Mouse (Mus musculus): ENCODE data around the gene Ate1. TPM values are rescaled to one million over a fixed set of nuclear protein-coding genes. Genes with fewer than 3 reads are reported as not detected.
A peak's percentile ranks its signal among the peaks of the same experiment; 100 is the strongest.

The Ate1 gene
- total and polyA plus RNA-seq, 2 experiments from 2014 or later, result 32.4 to 66.3 TPM

DNA sequence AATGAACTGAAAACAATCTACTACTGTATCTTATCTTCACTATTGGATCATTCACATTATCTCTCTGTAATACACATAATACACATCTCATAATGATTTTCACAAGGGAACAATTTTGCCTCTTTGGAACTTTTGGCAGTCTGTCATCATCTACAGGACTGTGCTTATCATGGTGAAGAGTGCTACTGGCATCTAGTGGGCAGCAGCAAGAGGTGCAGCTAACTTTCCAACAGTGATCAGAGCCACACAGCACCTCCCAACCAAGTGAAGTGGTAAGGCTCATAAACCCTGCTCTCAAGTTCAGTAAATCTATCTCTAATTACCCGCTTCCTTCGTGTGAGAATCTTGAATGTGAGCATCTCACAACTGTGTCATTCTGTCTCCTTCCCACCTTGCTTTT is 44.2 kb downstream of the Ate1 start:
- no peak for ATAC-seq (ENCODE audit: insufficient read depth, low read depth)

DNA sequence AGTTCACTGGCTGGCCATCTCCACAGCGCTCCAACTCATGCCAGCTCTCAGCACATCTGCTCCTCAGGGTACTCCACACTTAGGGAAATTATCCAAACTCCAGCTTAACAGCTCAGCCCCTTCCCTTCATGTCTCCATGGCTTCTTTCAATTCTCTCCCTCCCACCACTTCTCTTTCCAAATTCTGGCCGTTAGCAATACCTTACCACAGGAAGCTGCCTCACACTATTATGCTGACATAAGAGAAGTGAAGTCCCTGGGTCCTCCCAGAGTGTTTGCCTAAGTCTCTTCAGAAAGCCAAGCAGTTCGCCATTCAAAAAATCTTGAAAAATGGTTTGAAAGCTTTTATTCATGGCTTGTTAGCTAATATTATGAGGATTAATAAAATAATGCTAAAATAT is 46.3 kb downstream of the Ate1 start:
- H3K4me1 ChIP-seq (ENCODE audit: control insufficient read depth, insufficient read depth), result no peaks in the 10 kb centered on the region
- H3K4me3 ChIP-seq (ENCODE audit: low read depth, low read length), result no peak overlapping the region
- no peaks in the 10 kb centered on the region for H3K27me3 ChIP-seq (ENCODE audit: control insufficient read depth, insufficient read depth, low read length)
- no peak for ATAC-seq (ENCODE audit: insufficient read depth, low read depth)
- TF ChIP-seq CTCF (IDR thresholded peaks at IDR 0.05; ENCODE audit: low read depth) (no peak), EP300 (IDR thresholded peaks at IDR 0.05; ENCODE audit: low read depth) (no peak)
- H3K9ac ChIP-seq (replicated peaks; ENCODE audit: low read depth, low read length), result no peak overlapping the region
- DNase-seq (ENCODE audit: low spot score), result no peak
- no peak overlapping the region for H3K27ac ChIP-seq (ENCODE audit: low read depth)
- H3K9me3 ChIP-seq (replicated peaks; ENCODE audit: control insufficient read depth, low read length), result no peaks in the 10 kb centered on the region
- H3K4me2 ChIP-seq (ENCODE audit: low read depth, low read length), result no peak overlapping the region
- H3K36me3 ChIP-seq (replicated peaks; ENCODE audit: control insufficient read depth, insufficient read depth, low read length), result 0 out of 2 replicates have a peak, but pooled peaks cover 10% of the 10 kb centered on the region
- WGBS, result 80% methylated on average over 3 of the region's 3 CpGs

More for the DNA sequence above, 44.2 kb downstream of the Ate1 start:
- Histone ChIP-seq H3K9ac (replicated peaks; ENCODE audit: low read depth, low read length) (no peak overlapping the region), H3K36me3 (replicated peaks; ENCODE audit: control insufficient read depth, insufficient read depth, low read length) (peaks cover 15% of the 10 kb centered on the region), H3K4me2 (ENCODE audit: low read depth, low read length) (no peak overlapping the region), H3K4me3 (ENCODE audit: low read depth, low read length) (no peak overlapping the region), H3K9me3 (replicated peaks; ENCODE audit: control insufficient read depth, low read length) (no peaks in the 10 kb centered on the region), H3K27me3 (ENCODE audit: control insufficient read depth, insufficient read depth, low read length) (no peaks in the 10 kb centered on the region), H3K27ac (ENCODE audit: low read depth) (no peak overlapping the region), H3K4me1 (ENCODE audit: control insufficient read depth, insufficient read depth) (no peaks in the 10 kb centered on the region)
- WGBS, result 37% methylated on average over 2 of the region's 2 CpGs
- DNase-seq (ENCODE audit: low spot score), result peak; percentile 72
- peak; percentile 98 for TF ChIP-seq CTCF (IDR thresholded peaks at IDR 0.05; ENCODE audit: low read depth)
- no peak for TF ChIP-seq EP300 (IDR thresholded peaks at IDR 0.05; ENCODE audit: low read depth)

GRCm38 (mm10) chr7:130472683-130473082 is 47.5 kb downstream of the Ate1 start:
- Histone ChIP-seq H3K36me3 (replicated peaks; ENCODE audit: control insufficient read depth, insufficient read depth, low read length) (0 out of 2 replicates have a peak, but pooled peaks cover 11% of the 10 kb centered on the region), H3K27me3 (ENCODE audit: control insufficient read depth, insufficient read depth, low read length) (no peaks in the 10 kb centered on the region), H3K4me2 (ENCODE audit: low read depth, low read length) (no peak overlapping the region), H3K4me3 (ENCODE audit: low read depth, low read length) (no peak overlapping the region), H3K27ac (ENCODE audit: low read depth) (no peak overlapping the region), H3K9ac (replicated peaks; ENCODE audit: low read depth, low read length) (no peak overlapping the region), H3K4me1 (ENCODE audit: control insufficient read depth, insufficient read depth) (no peaks in the 10 kb centered on the region), H3K9me3 (replicated peaks; ENCODE audit: control insufficient read depth, low read length) (no peaks in the 10 kb centered on the region)
- WGBS, result 86% methylated on average over 6 of the region's 6 CpGs
- no peak for DNase-seq (ENCODE audit: low spot score)
- TF ChIP-seq CTCF (IDR thresholded peaks at IDR 0.05; ENCODE audit: low read depth), result no peak
- TF ChIP-seq EP300 (IDR thresholded peaks at IDR 0.05; ENCODE audit: low read depth), result no peak
- no peak for ATAC-seq (ENCODE audit: insufficient read depth, low read depth)

DNA sequence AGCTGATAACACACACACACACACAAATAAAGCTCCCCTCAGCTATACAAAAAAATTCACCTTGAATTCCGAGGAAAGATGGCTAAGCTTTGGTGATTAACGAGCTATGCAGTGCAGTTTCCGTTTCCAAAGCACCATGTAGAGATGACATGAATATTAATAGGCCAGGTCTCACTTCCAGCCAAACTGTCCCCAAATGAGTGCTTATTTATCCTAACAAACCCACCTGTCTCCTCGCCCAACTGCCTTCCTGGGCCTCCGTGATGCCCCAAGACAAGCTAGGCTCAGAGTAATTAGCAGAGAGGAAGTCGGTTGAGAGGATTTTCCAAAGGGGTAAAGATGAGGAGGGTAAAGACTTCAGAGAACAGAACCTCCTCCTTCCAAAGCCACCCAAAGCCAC is 49.1 kb downstream of the Ate1 start:
- DNase-seq (ENCODE audit: low spot score), result no peak
- Histone ChIP-seq H3K36me3 (replicated peaks; ENCODE audit: control insufficient read depth, insufficient read depth, low read length) (0 out of 2 replicates have a peak, but pooled peaks cover 9% of the 10 kb centered on the region), H3K27ac (ENCODE audit: low read depth) (no peak overlapping the region), H3K4me1 (ENCODE audit: control insufficient read depth, insufficient read depth) (no peaks in the 10 kb centered on the region), H3K9me3 (replicated peaks; ENCODE audit: control insufficient read depth, low read length) (no peaks in the 10 kb centered on the region), H3K27me3 (ENCODE audit: control insufficient read depth, insufficient read depth, low read length) (no peaks in the 10 kb centered on the region), H3K4me3 (ENCODE audit: low read depth, low read length) (no peak overlapping the region), H3K4me2 (ENCODE audit: low read depth, low read length) (no peak overlapping the region), H3K9ac (replicated peaks; ENCODE audit: low read depth, low read length) (no peak overlapping the region)
- 72% methylated on average over 6 of the region's 6 CpGs for WGBS
- no peak for TF ChIP-seq EP300 (IDR thresholded peaks at IDR 0.05; ENCODE audit: low read depth)
- no peak for TF ChIP-seq CTCF (IDR thresholded peaks at IDR 0.05; ENCODE audit: low read depth)
- no peak for ATAC-seq (ENCODE audit: insufficient read depth, low read depth)

DNA sequence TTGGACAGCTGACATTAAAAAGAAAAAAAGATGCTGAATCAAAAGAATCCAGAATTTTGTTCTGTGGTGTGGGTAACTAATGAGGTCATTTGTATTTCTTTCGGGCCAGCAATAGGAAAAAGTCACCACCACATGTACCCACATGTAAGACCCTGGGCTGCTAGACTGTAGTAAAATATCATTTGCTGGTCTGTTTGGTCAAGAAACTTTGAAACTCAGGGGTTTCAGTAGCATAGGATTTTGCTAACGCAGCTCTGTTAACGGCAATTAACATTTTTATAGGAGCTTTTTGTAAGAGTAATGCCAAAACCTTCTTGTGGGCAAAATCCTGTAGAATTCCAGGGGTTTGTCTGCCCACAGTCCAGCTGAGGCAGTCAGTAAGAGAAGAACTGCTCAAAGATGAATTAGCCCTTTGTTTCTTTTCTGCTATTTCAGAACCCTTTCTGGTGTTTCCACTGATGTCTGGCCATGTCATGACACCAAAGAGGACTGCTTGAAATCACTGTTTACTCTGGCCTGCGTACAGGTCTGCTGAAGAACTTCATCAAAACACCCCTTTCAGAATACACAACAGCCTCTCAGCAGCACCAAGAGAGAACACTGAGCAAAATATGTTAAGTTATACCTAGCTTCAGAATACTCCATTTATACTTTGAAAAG is 64.5 kb downstream of the Ate1 start:
- Histone ChIP-seq H3K9ac (replicated peaks; ENCODE audit: low read depth, low read length) (no peak overlapping the region), H3K36me3 (replicated peaks; ENCODE audit: control insufficient read depth, insufficient read depth, low read length) (peaks cover 20% of the 10 kb centered on the region), H3K4me2 (ENCODE audit: low read depth, low read length) (no peak overlapping the region), H3K9me3 (replicated peaks; ENCODE audit: control insufficient read depth, low read length) (no peaks in the 10 kb centered on the region), H3K27ac (ENCODE audit: low read depth) (no peak overlapping the region; the same call in 1 of the 2 replicates), H3K4me1 (ENCODE audit: control insufficient read depth, insufficient read depth) (peaks cover 9% of the 10 kb centered on the region), H3K27me3 (ENCODE audit: control insufficient read depth, insufficient read depth, low read length) (no peaks in the 10 kb centered on the region), H3K4me3 (ENCODE audit: low read depth, low read length) (no peak overlapping the region)
- no peak for ATAC-seq (ENCODE audit: insufficient read depth, low read depth)
- TF ChIP-seq CTCF (IDR thresholded peaks at IDR 0.05; ENCODE audit: low read depth) (no peak), EP300 (IDR thresholded peaks at IDR 0.05; ENCODE audit: low read depth) (no peak)
- DNase-seq (ENCODE audit: low spot score), result no peak
- 71% methylated on average over 4 of the region's 4 CpGs for WGBS

GRCm38 (mm10) chr7:130454226-130454625 is 65.9 kb downstream of the Ate1 start:
- 56% methylated on average over 3 of the region's 3 CpGs for WGBS

More at GRCm38 (mm10) chr7:130454226-130454625, 65.9 kb downstream of the Ate1 start:
- Histone ChIP-seq H3K27me3 (ENCODE audit: control insufficient read depth, insufficient read depth, low read length) (no peaks in the 10 kb centered on the region), H3K9ac (replicated peaks; ENCODE audit: low read depth, low read length) (no peak overlapping the region), H3K36me3 (replicated peaks; ENCODE audit: control insufficient read depth, insufficient read depth, low read length) (peaks cover 28% of the 10 kb centered on the region), H3K4me1 (ENCODE audit: control insufficient read depth, insufficient read depth) (peaks cover 9% of the 10 kb centered on the region), H3K27ac (ENCODE audit: low read depth) (no peak overlapping the region), H3K4me3 (ENCODE audit: low read depth, low read length) (no peak overlapping the region), H3K9me3 (replicated peaks; ENCODE audit: control insufficient read depth, low read length) (no peaks in the 10 kb centered on the region), H3K4me2 (ENCODE audit: low read depth, low read length) (no peak overlapping the region)
- TF ChIP-seq EP300 (IDR thresholded peaks at IDR 0.05; ENCODE audit: low read depth) (no peak), CTCF (IDR thresholded peaks at IDR 0.05; ENCODE audit: low read depth) (no peak)
- ATAC-seq (ENCODE audit: insufficient read depth, low read depth) (no peak), DNase-seq (ENCODE audit: low spot score) (no peak)
